Mouse (Mus musculus) intestine, embryonic 14.5 days (tissue): Measurements from ENCODE around the gene Cdk6. TPM values are rescaled to one million over a fixed set of nuclear protein-coding genes. Genes with fewer than 3 reads are reported as not detected.

ENCODE experiments used
- ATAC-seq: fragments of 200-750 bp; cut with Nextera tagmentation; replicated peaks from 2 replicates; pipeline ENCODE4 v1.8.0; 2017; ENCODE audit warnings: low read depth, moderate number of reproducible peaks, moderate TSS enrichment, moderate library complexity; ENCODE audit not compliant: low FRiP score, low TSS enrichment
- DNase-seq: peaks from one replicate; pipeline ENCODE4 v3.0.0-alpha.2; 2018; ENCODE audit warnings: low spot score
- H3K27ac ChIP-seq: fragments of 300-500 bp; sonication (generic); 2 replicates; pipeline ENCODE4 v1.5.1; 2014; ENCODE audit warnings: low read depth, mild to moderate bottlenecking, control low read depth
- H3K27me3 ChIP-seq: fragments of 300-500 bp; sonication (generic); replicated peaks from 2 replicates; pipeline ENCODE4 v1.6.1; 2014; ENCODE audit warnings: low read length, control low read depth; ENCODE audit not compliant: control insufficient read depth, insufficient read depth
- H3K36me3 ChIP-seq: fragments of 300-500 bp; sonication (generic); 2 replicates; pipeline ENCODE4 v1.6.1; 2014; ENCODE audit warnings: low read length, control low read depth; ENCODE audit not compliant: control insufficient read depth, insufficient read depth
- H3K4me1 ChIP-seq: fragments of 300-500 bp; sonication (generic); replicated peaks from 2 replicates; pipeline ENCODE4 v1.6.1; 2014; ENCODE audit warnings: low read length, control low read depth, mixed read lengths; ENCODE audit not compliant: control insufficient read depth, insufficient read depth
- H3K4me2 ChIP-seq: fragments of 300-500 bp; sonication (generic); 2 replicates; pipeline ENCODE4 v1.6.1; 2014; ENCODE audit warnings: low read length
- H3K4me3 ChIP-seq: fragments of 300-500 bp; sonication (generic); 2 replicates; pipeline ENCODE4 v1.5.1; 2014; ENCODE audit warnings: low read depth, low read length, control low read depth, mixed read lengths
- H3K9ac ChIP-seq: fragments of 300-500 bp; sonication (generic); 2 replicates; pipeline ENCODE4 v1.6.1; 2014; ENCODE audit warnings: mild to moderate bottlenecking, low read length
- H3K9me3 ChIP-seq: fragments of 300-500 bp; sonication (generic); 2 replicates; pipeline ENCODE4 v1.6.1; 2016; ENCODE audit warnings: low read length, control low read depth; ENCODE audit not compliant: control insufficient read depth
- WGBS: fragments of 180-500 bp; shearing (Covaris S2); extraction: QIAGEN DNeasy Blood & Tissue Kit; methylation state at CpG from one replicate; pipeline ENCODE4 v1.1.7; 2014; 5-methylcytosine and 5-hydroxymethylcytosine counted together
- polyA plus RNA-seq: library from polyadenylated mRNA; unstranded; fragments of >200 nt; fragmentation: Nextera tagmentation; extraction: Ambion mirVana; gene quantifications from 2 replicates; pipeline ENCODE4 v1.2.1, GENCODE M21; 2014

Cdk6 gene
- polyA plus RNA-seq, 1 experiment from 2014 or later = 41.3 TPM

GRCm38 (mm10) chr5:3352827-3353226 lies 11.5 kb downstream of the Cdk6 start:
- H3K9ac ChIP-seq = no peak overlapping the region
- no peak for ATAC-seq
- DNase-seq = peak; percentile 38
- WGBS = 85% methylated on average over 3 of the region's 3 CpGs
- H3K4me1 ChIP-seq = no peaks in the 10 kb centered on the region
- H3K36me3 ChIP-seq = peaks cover 4% of the 10 kb centered on the region; the same call in 1 of the 2 replicates
- H3K4me3 ChIP-seq = no peak overlapping the region
- no peak overlapping the region for H3K27ac ChIP-seq
- no peak overlapping the region for H3K4me2 ChIP-seq
- no peaks in the 10 kb centered on the region for H3K27me3 ChIP-seq
- H3K9me3 ChIP-seq = no peaks in the 10 kb centered on the region

- peaks cover 4% of the 10 kb centered on the region; the same call in 1 of the 2 replicates for H3K36me3 ChIP-seq
- no peak overlapping the region for H3K4me3 ChIP-seq
- no peak for DNase-seq
- ATAC-seq = no peak
- no peaks in the 10 kb centered on the region for H3K27me3 ChIP-seq
- 84% methylated on average over 5 of the region's 5 CpGs for WGBS
- H3K9ac ChIP-seq = no peak overlapping the region
- no peak overlapping the region for H3K4me2 ChIP-seq
- H3K27ac ChIP-seq = no peak overlapping the region
- H3K4me1 ChIP-seq = no peaks in the 10 kb centered on the region
- no peaks in the 10 kb centered on the region for H3K9me3 ChIP-seq
Observed at GRCm38 (mm10) chr5:3354307-3354706, 13.0 kb downstream of the Cdk6 start.

GRCm38 (mm10) chr5:3355032-3355536 lies 13.8 kb downstream of the Cdk6 start:
- no peaks in the 10 kb centered on the region for H3K9me3 ChIP-seq
- H3K36me3 ChIP-seq = peaks cover 4% of the 10 kb centered on the region; the same call in 1 of the 2 replicates
- no peak overlapping the region for H3K9ac ChIP-seq
- no peak overlapping the region for H3K4me3 ChIP-seq
- H3K4me1 ChIP-seq = no peaks in the 10 kb centered on the region
- H3K27ac ChIP-seq = no peak overlapping the region
- DNase-seq (no peak), ATAC-seq (no peak)
- 91% methylated on average over 12 of the region's 12 CpGs for WGBS
- H3K27me3 ChIP-seq = no peaks in the 10 kb centered on the region
- no peak overlapping the region for H3K4me2 ChIP-seq

- Histone ChIP-seq H3K27me3 (no peaks in the 10 kb centered on the region), H3K27ac (no peak overlapping the region), H3K9me3 (no peaks in the 10 kb centered on the region), H3K9ac (no peak overlapping the region), H3K36me3 (peaks cover 4% of the 10 kb centered on the region; the same call in 1 of the 2 replicates), H3K4me3 (no peak overlapping the region), H3K4me1 (no peaks in the 10 kb centered on the region), H3K4me2 (no peak overlapping the region)
- WGBS = 77% methylated on average over 11 of the region's 11 CpGs
- no peak for DNase-seq
- ATAC-seq = no peak
Observed at GRCm38 (mm10) chr5:3355560-3356260, 14.4 kb downstream of the Cdk6 start.

- Histone ChIP-seq H3K9ac (no peak overlapping the region), H3K4me2 (no peak overlapping the region), H3K27ac (no peak overlapping the region), H3K4me1 (no peaks in the 10 kb centered on the region), H3K4me3 (no peak overlapping the region), H3K36me3 (peaks cover 4% of the 10 kb centered on the region; the same call in 1 of the 2 replicates), H3K27me3 (no peaks in the 10 kb centered on the region), H3K9me3 (no peaks in the 10 kb centered on the region)
- WGBS = 80% methylated on average over 10 of the region's 10 CpGs
- DNase-seq = no peak
- no peak for ATAC-seq
Observed at GRCm38 (mm10) chr5:3356261-3356778, 15.0 kb downstream of the Cdk6 start.

- Histone ChIP-seq H3K4me2 (no peak overlapping the region), H3K27me3 (no peaks in the 10 kb centered on the region), H3K27ac (no peak overlapping the region), H3K9me3 (no peaks in the 10 kb centered on the region), H3K9ac (no peak overlapping the region), H3K36me3 (no peaks in the 10 kb centered on the region), H3K4me3 (no peak overlapping the region), H3K4me1 (no peaks in the 10 kb centered on the region)
- no peak for ATAC-seq
- 96% methylated on average over 6 of the region's 6 CpGs for WGBS
- peak; percentile 6 for DNase-seq
Observed at GRCm38 (mm10) chr5:3357496-3357895, 16.2 kb downstream of the Cdk6 start.

- Histone ChIP-seq H3K27me3 (no peaks in the 10 kb centered on the region), H3K9me3 (no peaks in the 10 kb centered on the region), H3K27ac (no peak overlapping the region), H3K9ac (no peak overlapping the region), H3K4me2 (no peak overlapping the region), H3K36me3 (no peaks in the 10 kb centered on the region), H3K4me1 (0 out of 2 replicates have a peak, but pooled peaks cover 4% of the 10 kb centered on the region), H3K4me3 (no peak overlapping the region)
- DNase-seq (peak; percentile 29), ATAC-seq (no peak)
- WGBS = 76% methylated on average over 5 of the region's 5 CpGs
Observed at GRCm38 (mm10) chr5:3358687-3359520, 17.6 kb downstream of the Cdk6 start.

- Histone ChIP-seq H3K4me3 (no peak overlapping the region), H3K4me2 (no peak overlapping the region), H3K9ac (no peak overlapping the region), H3K36me3 (no peaks in the 10 kb centered on the region), H3K9me3 (no peaks in the 10 kb centered on the region), H3K27ac (no peak overlapping the region), H3K27me3 (no peaks in the 10 kb centered on the region), H3K4me1 (peaks cover 14% of the 10 kb centered on the region; the same call in 1 of the 2 replicates)
- DNase-seq (no peak), ATAC-seq (no peak)
- 71% methylated on average over 7 of the region's 7 CpGs for WGBS
Observed at GRCm38 (mm10) chr5:3359914-3360313, 18.6 kb downstream of the Cdk6 start.
